Mouse (Mus musculus): Measurements from ENCODE around the gene Ankrd66.
A peak's percentile ranks its signal among the peaks of the same experiment; 100 is the strongest.

Gene Ankrd66

DNA sequence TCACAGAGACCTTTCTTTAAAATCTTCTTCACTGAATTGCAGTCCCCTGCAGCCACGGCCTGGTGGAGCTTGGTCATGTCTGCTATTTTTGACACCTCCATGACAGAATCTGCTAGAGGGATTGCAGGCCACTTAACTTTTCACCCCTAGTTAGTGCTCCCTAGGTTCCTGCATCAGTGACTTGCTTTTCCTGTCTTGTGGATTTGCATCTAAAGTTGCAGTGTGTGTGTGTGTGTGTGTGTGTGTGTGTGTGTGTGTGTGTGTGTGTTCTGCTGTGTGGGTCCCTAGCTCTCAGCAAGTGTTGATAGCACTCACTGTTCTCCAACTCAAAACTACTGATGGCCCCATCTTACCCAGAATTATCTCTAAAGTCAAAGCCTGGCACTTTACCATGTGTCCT, at the start of gene Ankrd66:
Gene Ankrd66 (minus strand): TSS at position 101 of the 400 bp plus-strand sequence.
- DNase-seq (ENCODE audit: extremely low spot score) = no peak

DNA sequence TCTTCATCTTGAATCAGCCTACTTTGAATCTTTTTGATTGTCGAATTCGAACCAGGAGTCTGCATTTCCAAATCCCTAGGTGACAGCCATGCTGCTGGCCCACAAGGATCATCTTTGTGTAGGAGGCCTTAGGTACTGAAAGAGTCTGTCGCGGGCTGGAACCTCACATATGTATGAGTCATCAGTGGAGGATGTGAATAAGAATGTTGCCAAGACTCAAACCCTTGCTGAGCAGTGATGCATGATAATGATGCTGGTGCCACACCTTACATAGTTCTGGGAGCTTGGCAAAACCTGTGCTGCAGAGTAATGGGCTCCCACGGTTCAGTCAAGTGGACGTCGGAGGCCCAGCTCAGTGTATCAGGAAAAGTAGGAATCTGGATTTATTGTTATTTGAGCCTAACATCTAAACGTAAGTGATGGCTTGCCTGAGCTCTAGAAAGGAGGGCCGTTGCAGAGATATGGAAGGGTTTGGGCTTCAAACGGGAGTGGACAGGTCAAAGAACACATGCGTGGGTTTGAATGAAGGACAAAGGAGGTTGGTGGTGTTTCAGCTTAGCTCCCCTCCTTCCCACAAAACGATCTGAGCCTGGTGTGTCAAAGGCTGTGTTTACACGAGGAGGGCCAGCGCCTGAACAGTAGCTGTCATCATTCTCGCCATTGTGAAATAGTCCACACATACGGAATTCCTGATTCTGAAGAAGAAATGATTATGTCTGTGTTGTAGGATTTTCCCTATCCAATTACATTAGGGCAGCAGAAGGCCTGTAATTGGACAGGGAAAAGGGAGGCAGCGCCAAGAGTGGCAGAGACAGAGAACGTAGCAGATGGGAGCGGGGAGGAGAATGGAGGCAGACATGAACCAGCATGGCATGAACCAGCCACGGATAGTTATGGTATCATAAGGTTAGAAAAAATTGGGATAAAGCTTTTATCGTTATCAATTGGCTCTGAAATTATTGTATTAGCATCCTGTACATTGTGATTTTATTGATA, 49.2 kb upstream of the Ankrd66 start:
- DNase-seq (ENCODE audit: extremely low spot score) = no peak

- DNase-seq (ENCODE audit: extremely low spot score) = no peak
Measured at GRCm38 (mm10) chr17:43590531-43590930, 47.1 kb upstream of the Ankrd66 start.

DNA sequence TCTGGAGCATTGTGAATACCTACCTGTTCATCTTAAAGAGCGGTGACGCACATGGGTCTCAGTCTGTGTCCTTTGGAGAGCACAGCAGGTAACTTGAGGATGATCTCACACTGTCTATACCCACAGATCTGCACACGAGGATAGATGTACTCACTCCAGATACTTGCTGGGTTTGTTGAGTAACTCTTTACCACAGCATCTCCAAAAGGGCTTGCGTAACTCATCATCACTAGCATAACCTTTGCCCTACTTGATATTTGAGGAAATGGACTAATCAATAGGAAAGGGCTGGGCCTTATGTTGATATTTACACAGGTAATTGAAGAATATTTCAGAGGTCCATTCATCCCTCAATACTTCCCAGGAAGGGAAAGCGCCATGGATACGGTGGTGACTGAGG, 46.3 kb upstream of the Ankrd66 start:
- no peak for DNase-seq (ENCODE audit: extremely low spot score)

- DNase-seq (ENCODE audit: extremely low spot score) = no peak
Measured at GRCm38 (mm10) chr17:43587278-43587677, 43.8 kb upstream of the Ankrd66 start.

GRCm38 (mm10) chr17:43584771-43585170, 41.3 kb upstream of the Ankrd66 start:
- DNase-seq (ENCODE audit: extremely low spot score) = no peak

DNA sequence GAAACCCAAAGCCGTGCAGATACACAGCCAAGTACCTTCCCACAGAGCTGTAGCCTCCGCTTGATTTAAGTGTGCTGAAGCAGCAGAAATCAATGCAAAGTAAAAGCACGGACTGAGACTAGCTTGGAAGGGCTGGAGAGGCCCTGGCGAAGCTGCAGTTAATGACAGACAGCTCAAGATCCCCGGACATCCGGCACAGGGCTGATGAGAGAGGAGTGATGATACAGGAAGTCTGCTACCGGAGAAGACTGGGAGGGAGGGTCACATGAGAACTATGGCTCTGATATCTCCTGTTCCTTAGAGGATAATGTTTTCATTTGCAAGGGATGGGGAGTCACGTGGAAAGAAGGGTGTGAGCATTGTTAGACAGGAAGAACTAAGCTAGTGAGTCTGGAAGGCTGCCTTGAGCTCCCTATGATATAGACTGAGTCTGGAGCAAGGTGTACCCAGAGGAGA, 37.6 kb upstream of the Ankrd66 start:
- peak; percentile 24 for DNase-seq (ENCODE audit: extremely low spot score)

GRCm38 (mm10) chr17:43580456-43580855, 37.0 kb upstream of the Ankrd66 start:
- DNase-seq (ENCODE audit: extremely low spot score) = no peak

GRCm38 (mm10) chr17:43573624-43574073, 30.2 kb upstream of the Ankrd66 start:
- no peak for DNase-seq (ENCODE audit: extremely low spot score)

DNA sequence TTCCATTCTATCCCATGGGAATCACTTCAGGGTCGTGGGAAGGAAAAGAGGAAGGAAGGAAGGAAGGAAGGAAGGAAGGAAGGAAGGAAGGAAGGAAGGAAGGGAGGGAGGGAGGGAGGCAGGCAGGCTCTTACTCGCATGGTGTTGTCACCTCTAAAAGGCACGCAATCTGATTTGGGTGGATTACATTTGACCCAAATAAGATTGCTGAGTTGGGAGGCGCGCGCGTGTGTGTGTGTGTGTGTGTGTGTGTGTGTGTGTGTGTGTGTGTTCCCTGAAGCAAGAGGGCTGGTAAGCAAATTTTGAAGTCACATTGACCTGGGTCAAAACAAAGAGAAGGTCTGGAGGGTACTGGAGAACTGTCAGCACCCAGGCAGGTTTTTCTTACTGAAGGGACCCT, 25.8 kb upstream of the Ankrd66 start:
- DNase-seq (ENCODE audit: extremely low spot score) = no peak

DNA sequence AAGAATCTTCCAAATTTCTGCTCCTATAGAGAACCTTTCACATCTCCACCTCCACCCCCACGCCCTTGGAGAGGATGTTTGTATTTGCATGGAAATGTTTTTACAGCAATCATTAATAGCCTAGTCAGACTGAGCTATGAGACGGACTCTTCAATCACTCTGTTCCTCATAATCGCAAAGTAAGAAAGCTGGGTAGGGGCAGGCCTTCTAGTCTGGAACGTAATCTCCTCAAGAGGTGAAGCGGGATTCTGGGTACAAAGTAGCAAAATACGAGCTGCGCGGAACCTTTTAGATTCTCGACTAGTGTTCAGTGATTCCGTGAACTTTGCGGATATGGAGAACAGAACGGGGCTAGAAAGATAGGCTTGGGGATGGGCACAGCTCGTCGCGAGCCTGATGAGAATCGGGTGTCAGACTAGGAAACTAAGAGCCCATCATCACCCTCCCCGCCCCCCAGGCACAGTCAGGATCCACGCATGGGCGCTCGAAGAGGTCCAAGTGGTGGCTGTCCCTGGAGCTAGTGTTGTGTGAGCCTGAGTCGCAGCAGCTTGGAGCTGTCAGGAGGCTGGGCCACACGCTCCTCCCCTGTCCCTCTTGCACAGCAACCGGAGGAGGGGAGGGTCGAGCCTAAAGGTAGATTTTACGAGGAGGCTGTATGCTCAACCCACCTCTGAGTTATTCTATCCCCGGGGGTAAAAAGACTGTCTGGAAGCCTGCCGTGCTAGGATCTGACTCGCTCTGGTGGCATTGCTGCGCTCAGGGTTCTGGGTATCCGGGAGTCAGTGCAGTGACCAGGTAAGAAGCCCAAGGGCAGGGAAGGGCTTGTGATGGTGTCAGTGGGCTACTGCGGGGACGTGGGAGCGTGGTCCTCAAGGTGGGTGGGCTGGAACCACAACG, 24.8 kb upstream of the Ankrd66 start, which contains the start of gene Pla2g7:
Gene Pla2g7 (plus strand): TSS at position 107 of the 897 bp plus-strand sequence.
- DNase-seq (ENCODE audit: extremely low spot score) = peak; percentile 70

DNA sequence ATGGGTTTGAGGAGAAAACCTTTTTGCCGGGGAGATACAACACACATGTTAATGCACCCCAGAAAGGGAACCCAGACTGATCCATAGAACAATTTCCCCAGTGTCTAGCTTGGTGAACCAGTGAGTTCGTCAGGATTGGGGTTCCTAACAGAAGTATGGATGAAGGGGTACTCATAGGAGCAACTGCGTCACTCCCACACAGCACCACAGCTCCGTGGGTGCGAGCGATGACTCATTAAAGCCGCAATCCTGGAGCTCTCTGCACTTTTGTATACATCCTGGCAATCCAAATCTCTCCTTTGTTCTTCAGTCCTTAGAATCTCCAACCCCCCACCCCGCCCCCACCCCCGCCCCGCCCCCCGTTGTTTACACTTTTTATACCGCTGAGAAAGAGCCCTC, 24.2 kb upstream of the Ankrd66 start:
- no peak for DNase-seq (ENCODE audit: extremely low spot score)

DNA sequence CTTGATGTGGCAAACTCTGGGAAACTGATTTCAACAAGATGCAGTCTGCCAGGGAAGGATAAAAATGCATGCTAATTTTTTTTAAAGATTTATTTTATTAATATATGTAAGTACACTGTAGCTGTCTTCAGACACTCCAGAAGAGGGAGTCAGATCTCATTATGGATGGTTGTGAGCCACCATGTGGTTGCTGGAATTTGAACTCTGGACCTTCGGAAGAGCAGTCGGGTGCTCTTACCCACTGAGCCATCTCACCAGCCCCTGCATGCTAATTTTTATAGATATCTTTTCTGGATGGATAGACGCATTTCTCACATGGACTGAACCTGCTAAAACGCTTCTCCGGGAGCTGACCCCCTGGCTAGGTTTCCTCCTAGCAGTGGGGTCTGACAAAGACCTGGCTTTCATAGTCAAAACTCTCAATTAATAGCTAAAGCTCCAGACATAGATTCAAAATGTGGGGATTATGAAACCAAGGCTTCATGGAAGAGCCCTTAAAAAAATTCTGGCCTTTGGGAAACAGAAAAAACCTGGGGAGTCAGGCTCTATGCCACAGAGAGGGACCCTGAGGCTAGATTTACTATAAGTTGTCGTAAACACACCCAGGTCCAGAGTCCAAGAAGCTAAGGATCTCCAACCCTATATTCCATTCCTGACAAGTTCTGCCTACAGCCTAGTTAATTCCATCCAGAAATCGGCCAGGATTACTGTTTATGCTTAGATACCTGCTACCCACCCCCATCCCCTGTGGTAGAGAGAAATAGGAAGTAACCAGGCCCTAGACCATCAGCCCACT, 20.0 kb upstream of the Ankrd66 start:
- no peak for DNase-seq (ENCODE audit: extremely low spot score)

DNA sequence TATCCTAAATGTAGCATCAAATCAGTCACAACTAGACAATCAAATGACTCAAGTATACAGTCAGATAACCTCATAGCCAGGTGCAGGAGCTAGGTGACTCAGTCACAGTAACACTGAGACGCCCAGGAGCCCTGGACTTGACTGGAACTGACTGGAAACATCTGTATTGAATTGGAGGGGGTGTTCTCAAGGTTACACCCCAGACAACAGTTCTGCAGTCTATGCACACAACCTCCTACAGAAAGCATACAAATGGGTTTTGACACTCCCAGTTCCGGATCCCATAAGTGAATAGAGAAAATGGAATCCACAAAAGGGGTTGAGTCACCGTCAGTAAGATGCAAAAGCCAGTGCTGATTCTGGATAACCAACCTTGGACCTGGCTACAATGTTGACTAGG, 15.2 kb upstream of the Ankrd66 start:
- no peak for DNase-seq (ENCODE audit: extremely low spot score)

GRCm38 (mm10) chr17:43557541-43558090, 14.2 kb upstream of the Ankrd66 start:
- DNase-seq (ENCODE audit: extremely low spot score) = peak; percentile 31

DNA sequence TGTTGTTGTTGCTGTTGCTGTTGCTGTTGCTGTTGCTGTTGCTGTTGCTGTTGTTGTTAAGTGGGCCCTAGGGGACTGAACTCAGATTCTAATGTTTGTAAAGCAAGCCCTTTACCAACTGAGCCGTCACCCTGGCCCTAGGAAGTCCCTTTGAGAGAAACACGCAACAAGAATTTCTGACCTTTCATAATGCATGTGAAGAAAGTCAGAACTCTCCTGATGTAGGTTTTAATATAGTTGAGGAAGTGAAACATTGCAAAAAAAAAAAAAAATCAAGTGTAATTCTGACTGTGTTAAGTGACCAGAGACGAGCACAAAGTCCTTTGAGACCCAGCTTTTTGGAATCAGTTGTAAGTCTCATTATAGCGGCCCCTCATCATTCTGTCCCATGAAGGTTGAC, 13.7 kb upstream of the Ankrd66 start:
- DNase-seq (ENCODE audit: extremely low spot score) = no peak

DNA sequence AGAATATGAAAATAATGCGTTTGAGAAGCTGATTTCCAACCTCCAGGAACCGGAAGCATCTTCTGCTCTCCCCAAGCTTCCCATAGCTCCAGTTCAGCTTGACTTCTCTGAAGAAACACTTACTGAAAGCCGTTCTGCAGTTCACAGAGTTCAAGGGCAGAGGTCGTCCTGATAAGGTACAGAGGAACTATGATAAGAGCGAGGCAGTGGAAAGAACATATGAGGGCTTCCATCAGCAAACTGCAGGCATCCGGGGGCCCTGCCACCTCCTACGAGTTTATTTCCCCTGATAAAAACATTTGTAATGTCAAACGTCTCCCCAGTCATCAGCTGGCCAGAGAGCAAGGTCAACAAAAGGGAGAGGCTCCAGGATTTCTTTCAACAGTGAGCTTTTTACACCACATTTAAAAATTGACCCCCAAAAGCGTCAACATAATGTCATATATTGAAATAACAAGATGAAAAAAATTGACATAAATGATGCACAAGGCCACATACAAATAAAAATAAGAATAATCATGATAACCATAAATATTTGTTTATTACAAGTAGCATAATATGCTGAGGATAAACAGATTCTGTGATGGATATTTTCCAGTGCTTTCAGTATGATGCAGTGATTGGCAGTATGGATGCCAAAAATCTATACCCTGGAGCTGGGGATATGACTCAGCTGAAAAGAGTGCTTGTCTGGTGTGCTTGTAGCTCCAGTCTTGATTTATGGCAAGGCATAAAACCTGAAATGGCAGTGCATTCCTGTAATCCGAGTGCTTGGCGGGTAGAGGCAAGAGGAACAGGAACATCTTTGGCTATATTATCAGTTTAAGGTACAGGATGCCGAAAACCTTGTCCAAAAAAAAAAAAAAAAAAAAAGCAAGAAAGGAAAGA, 11.3 kb upstream of the Ankrd66 start:
- DNase-seq (ENCODE audit: extremely low spot score) = no peak

DNA sequence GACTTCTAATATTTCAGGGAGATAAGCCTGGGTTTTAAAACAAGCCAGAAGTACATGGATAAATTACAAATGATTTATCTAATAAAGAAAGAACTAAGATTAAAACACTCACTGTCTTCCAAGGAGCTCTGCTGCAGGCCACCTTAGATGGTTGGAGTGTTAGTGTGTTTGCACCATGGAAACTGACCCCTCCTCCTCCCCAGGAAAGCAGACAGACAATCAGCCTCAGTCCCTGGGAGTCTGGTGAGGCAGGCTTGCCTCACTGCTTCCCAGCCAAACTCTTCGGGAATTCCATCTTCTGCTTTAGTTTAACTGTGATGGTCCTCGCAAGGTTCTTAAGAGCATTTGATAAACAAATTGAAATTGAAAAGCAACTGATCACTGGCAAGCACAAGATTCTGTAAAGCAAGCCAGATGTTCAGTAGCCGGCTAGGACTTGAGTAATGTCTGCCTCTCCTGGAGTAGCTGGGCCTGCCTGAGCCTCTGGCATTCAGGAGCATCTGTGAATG, 7.7 kb upstream of the Ankrd66 start:
- peak; percentile 42 for DNase-seq (ENCODE audit: extremely low spot score)

- DNase-seq (ENCODE audit: extremely low spot score) = no peak
Measured at GRCm38 (mm10) chr17:43544040-43544439, 601 bp upstream of the Ankrd66 start.

DNA sequence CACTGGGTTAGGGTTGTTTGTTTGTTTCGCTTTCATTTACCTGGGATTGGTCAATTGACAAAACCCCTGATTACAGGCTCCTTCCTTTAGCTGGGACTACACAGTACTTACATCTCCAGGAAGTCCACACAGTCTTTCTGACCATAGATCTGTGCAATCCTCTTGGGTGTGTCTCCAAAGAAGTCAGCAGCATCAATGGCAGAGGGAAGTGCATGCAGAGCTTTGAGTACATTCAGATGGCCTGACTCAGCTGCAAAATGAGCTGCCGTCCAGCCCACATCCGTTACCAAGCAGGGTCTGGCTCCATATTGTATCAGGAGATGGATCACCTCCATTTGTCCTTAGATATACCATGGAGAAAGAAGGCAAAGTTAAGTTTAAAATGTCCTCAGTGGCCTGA, 4.7 kb downstream of the Ankrd66 start:
- no peak for DNase-seq (ENCODE audit: extremely low spot score)
